Mouse (Mus musculus) liver, embryonic 14.5 days (tissue): ENCODE results near the gene Olfr784.

Experiments
- CTCF ChIP-seq: IDR thresholded peaks from 2 replicates; pipeline ENCODE4 v1.5.1; 2016; ENCODE audit warnings: antibody characterized with exemption, low read depth, control low read depth
- EP300 ChIP-seq: IDR thresholded peaks from 2 replicates; pipeline ENCODE4 v1.6.1; 2016; ENCODE audit warnings: antibody characterized with exemption, low read depth

DNA sequence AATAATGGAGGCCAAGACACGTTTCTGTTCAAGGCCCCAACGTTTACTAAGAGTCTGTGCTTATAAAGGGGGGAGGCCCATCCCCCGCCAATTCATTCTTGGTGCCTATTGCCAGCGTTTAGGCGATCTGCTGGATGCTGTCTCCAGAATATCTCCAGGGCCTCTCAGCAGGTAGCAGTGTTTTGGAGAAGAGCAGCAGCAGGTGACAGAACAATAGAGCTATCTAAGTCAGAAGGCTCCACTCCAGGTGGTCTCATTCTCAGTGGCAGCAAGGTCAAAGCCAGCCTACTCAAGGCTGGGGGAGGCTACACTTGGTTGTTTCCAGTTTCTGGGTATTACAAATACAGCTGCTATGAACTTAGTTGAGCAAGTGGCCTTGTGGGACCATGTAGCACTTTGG lies 17.0 kb downstream of the Olfr784 start:
- TF ChIP-seq CTCF (no peak), EP300 (no peak)
